Mouse (Mus musculus) neutrophil, adult 83 days (primary cell): Measurements from ENCODE around the gene Slc35e2. TPM values are rescaled to one million over a fixed set of nuclear protein-coding genes. Genes with fewer than 3 reads are reported as not detected.

ENCODE experiments used
- total RNA-seq, 2 experiments: library from RNA; stranded (reverse); gene quantifications; one replicate each; pipeline ENCODE4 v1.2.4; 2023

Gene Slc35e2
- 10 to 100 TPM; 16.7 to 17.2 TPM for total RNA-seq

GRCm38 (mm10) chr4:155601091-155601996, at the start of gene Slc35e2:
TSS of gene Slc35e2 (plus strand) at chr4:155601416.

GRCm38 (mm10) chr4:155561661-155562442, 39.4 kb upstream of the Slc35e2 start, which contains the start of gene Nadk:
TSS of gene Nadk (plus strand) at chr4:155562378.

GRCm38 (mm10) chr4:155624338-155625291, 23.4 kb downstream of the Slc35e2 start, which contains the start of gene Cdk11b:
TSS of gene Cdk11b (plus strand) at chr4:155624854.

GRCm38 (mm10) chr4:155645308-155645707, 44.1 kb downstream of the Slc35e2 start, which contains the start of gene Gm10563:
TSS of gene Gm10563 (minus strand) at chr4:155645408.

GRCm38 (mm10) chr4:155653086-155653450, 51.9 kb downstream of the Slc35e2 start, which contains the start of gene Mmp23:
TSS of gene Mmp23 (minus strand) at chr4:155653384.

GRCm38 (mm10) chr4:155668689-155669597, 67.7 kb downstream of the Slc35e2 start, which contains the start of gene Mib2:
TSS of gene Mib2 (minus strand) at chr4:155669198.

Other genes with a start within 250 kb of the Slc35e2 start
- gene Prkcz, start 240.1 kb upstream of the Slc35e2 start, total RNA-seq, result under 1 TPM; 0.28 to 0.79 TPM
- gene Gabrd, start 203.3 kb upstream of the Slc35e2 start, total RNA-seq, result not detected
- under 1 TPM; 0.48 to 0.55 TPM for gene Cfap74, start 192.2 kb upstream of the Slc35e2 start, total RNA-seq
- not detected for gene Tmem52, start 132.3 kb upstream of the Slc35e2 start, total RNA-seq
- gene Gnb1, start 110.1 kb upstream of the Slc35e2 start, total RNA-seq, result 100 to 1,000 TPM; 248 to 278 TPM
- 100 to 1,000 TPM; 330 to 334 TPM for gene Nadk, start 39.0 kb upstream of the Slc35e2 start, total RNA-seq
- 100 to 1,000 TPM; 112 to 122 TPM for gene Cdk11b, start 23.4 kb downstream of the Slc35e2 start, total RNA-seq
- gene Gm10563, start 44.0 kb downstream of the Slc35e2 start, total RNA-seq, result not detected
- under 1 TPM; 0.39 to 0.75 TPM for gene Mmp23, start 52.0 kb downstream of the Slc35e2 start, total RNA-seq
- gene Mib2, start 67.8 kb downstream of the Slc35e2 start, total RNA-seq, result 10 to 100 TPM; 36.8 TPM
- under 1 TPM; 0.49 to 0.57 TPM for gene Fndc10, start 92.9 kb downstream of the Slc35e2 start, total RNA-seq
- 10 to 100 TPM; 87.7 to 96.0 TPM for gene Ssu72, start 103.4 kb downstream of the Slc35e2 start, total RNA-seq
- gene Tmem240, start 133.4 kb downstream of the Slc35e2 start, total RNA-seq, result under 1 TPM; 0.18 to 0.20 TPM
- gene Atad3a, start 159.7 kb downstream of the Slc35e2 start, total RNA-seq, result 10 to 100 TPM; 14.9 to 15.3 TPM
- gene Vwa1, start 173.3 kb downstream of the Slc35e2 start, total RNA-seq, result under 1 TPM; 0.09 to 0.11 TPM
- not detected for gene Tmem88b, start 184.5 kb downstream of the Slc35e2 start, total RNA-seq
- not detected for gene Ankrd65, start 189.0 kb downstream of the Slc35e2 start, total RNA-seq
- 10 to 100 TPM; 47.8 to 55.1 TPM for gene Mrpl20, start 201.5 kb downstream of the Slc35e2 start, total RNA-seq
- 100 to 1,000 TPM; 114 to 134 TPM for gene Ccnl2, start 211.1 kb downstream of the Slc35e2 start, total RNA-seq
- 10 to 100 TPM; 81.9 to 91.0 TPM for gene Aurkaip1, start 229.9 kb downstream of the Slc35e2 start, total RNA-seq
- gene Mxra8, start 238.3 kb downstream of the Slc35e2 start, total RNA-seq, result 1 to 10 TPM in 1 of 2 experiments, under 1 TPM in 1; 0.57 to 1.3 TPM
- 10 to 100 TPM; 43.2 to 47.3 TPM for gene Dvl1, start 246.0 kb downstream of the Slc35e2 start, total RNA-seq